Mouse (Mus musculus) heart, embryonic 12.5 days (tissue): ENCODE measurements around the gene Cep57l1. TPM values are rescaled to one million over a fixed set of nuclear protein-coding genes. Genes with fewer than 3 reads are reported as not detected.
A peak's percentile ranks its signal among the peaks of the same experiment; 100 is the strongest.

Experiments used
- ATAC-seq: fragments of 200-750 bp; cut with Nextera tagmentation; 2 replicates; pipeline ENCODE4 v1.8.0; 2017; ENCODE audit warnings: moderate TSS enrichment, moderate library complexity; ENCODE audit not compliant: insufficient number of reproducible peaks, low FRiP score
- H3K27ac ChIP-seq: fragments of 300-500 bp; sonication (generic); 2 replicates; pipeline ENCODE4 v1.5.1; 2016; ENCODE audit warnings: mild to moderate bottlenecking, moderate library complexity; ENCODE audit not compliant: poor library complexity, severe bottlenecking
- H3K27me3 ChIP-seq: fragments of 300-500 bp; sonication (generic); replicated peaks from 2 replicates; pipeline ENCODE4 v1.6.1; 2016; ENCODE audit warnings: mild to moderate bottlenecking, moderate library complexity
- H3K36me3 ChIP-seq: fragments of 300-500 bp; sonication (generic); 2 replicates; pipeline ENCODE4 v1.6.1; 2016; ENCODE audit warnings: mild to moderate bottlenecking, moderate library complexity
- H3K4me1 ChIP-seq: fragments of 300-500 bp; sonication (generic); replicated peaks from 2 replicates; pipeline ENCODE4 v1.6.1; 2016; ENCODE audit warnings: mild to moderate bottlenecking
- H3K4me2 ChIP-seq: fragments of 300-500 bp; sonication (generic); 2 replicates; pipeline ENCODE4 v1.6.1; 2016; ENCODE audit warnings: mild to moderate bottlenecking, moderate library complexity
- H3K4me3 ChIP-seq: fragments of 300-500 bp; sonication (generic); 2 replicates; pipeline ENCODE4 v1.5.1; 2016; ENCODE audit warnings: mild to moderate bottlenecking
- H3K9ac ChIP-seq: fragments of 300-500 bp; sonication (generic); 2 replicates; pipeline ENCODE4 v1.6.1; 2016; ENCODE audit warnings: mild to moderate bottlenecking, moderate library complexity
- H3K9me3 ChIP-seq: fragments of 300-500 bp; sonication (generic); replicated peaks from 2 replicates; pipeline ENCODE4 v1.6.1; 2016; ENCODE audit warnings: mild to moderate bottlenecking, moderate library complexity
- WGBS: fragments of 180-500 bp; shearing (Covaris S2); methylation state at CpG from one replicate; pipeline ENCODE4 v1.1.7; 2016; 5-methylcytosine and 5-hydroxymethylcytosine counted together
- polyA plus RNA-seq: library from polyadenylated mRNA; unstranded; fragments of >200 nt; fragmentation: Nextera tagmentation; extraction: Ambion mirVana; gene quantifications from 2 replicates; pipeline ENCODE4 v1.2.1, GENCODE M21; 2016

Cep57l1 gene
- polyA plus RNA-seq, 1 experiment from 2014 or later = 21.8 TPM

GRCm38 (mm10) chr10:41740221-41740620, 69.5 kb downstream of the Cep57l1 start:
- 64% methylated on average over 2 of the region's 2 CpGs for WGBS
- no peak for ATAC-seq
- H3K4me1 ChIP-seq = no peaks in the 10 kb centered on the region
- no peaks in the 10 kb centered on the region for H3K27me3 ChIP-seq
- no peak overlapping the region for H3K27ac ChIP-seq
- H3K9ac ChIP-seq = no peak overlapping the region
- peaks cover 36% of the 10 kb centered on the region for H3K36me3 ChIP-seq
- H3K4me3 ChIP-seq = no peak overlapping the region
- no peaks in the 10 kb centered on the region for H3K9me3 ChIP-seq
- H3K4me2 ChIP-seq = no peak overlapping the region

- H3K27ac ChIP-seq = no peak overlapping the region
Observed at GRCm38 (mm10) chr10:41737245-41737644, 72.4 kb downstream of the Cep57l1 start.

GRCm38 (mm10) chr10:41735398-41735797, 74.3 kb downstream of the Cep57l1 start:
- Histone ChIP-seq H3K27ac (no peak overlapping the region), H3K4me2 (no peak overlapping the region), H3K4me1 (no peaks in the 10 kb centered on the region), H3K27me3 (no peaks in the 10 kb centered on the region), H3K4me3 (no peak overlapping the region), H3K36me3 (peaks cover 39% of the 10 kb centered on the region), H3K9me3 (no peaks in the 10 kb centered on the region), H3K9ac (no peak overlapping the region)
- WGBS = 87% methylated on average over 6 of the region's 6 CpGs
- no peak for ATAC-seq

More at GRCm38 (mm10) chr10:41737245-41737644, 72.4 kb downstream of the Cep57l1 start:
- peak; percentile 42; the same call in 1 of the 2 replicates for ATAC-seq
- Histone ChIP-seq H3K4me1 (no peaks in the 10 kb centered on the region), H3K27me3 (no peaks in the 10 kb centered on the region), H3K9ac (no peak overlapping the region), H3K4me2 (no peak overlapping the region), H3K9me3 (no peaks in the 10 kb centered on the region), H3K4me3 (no peak overlapping the region), H3K36me3 (peaks cover 38% of the 10 kb centered on the region)
- 67% methylated on average over 16 of the region's 16 CpGs for WGBS

GRCm38 (mm10) chr10:41733214-41733613, 76.5 kb downstream of the Cep57l1 start:
- Histone ChIP-seq H3K4me3 (no peak overlapping the region), H3K4me2 (no peak overlapping the region), H3K9me3 (no peaks in the 10 kb centered on the region), H3K27ac (no peak overlapping the region), H3K36me3 (peaks cover 45% of the 10 kb centered on the region), H3K4me1 (no peaks in the 10 kb centered on the region), H3K9ac (no peak overlapping the region), H3K27me3 (no peaks in the 10 kb centered on the region)
- 93% methylated on average over 3 of the region's 3 CpGs for WGBS
- no peak for ATAC-seq

- Histone ChIP-seq H3K27ac (no peak overlapping the region), H3K4me3 (no peak overlapping the region), H3K4me2 (no peak overlapping the region), H3K9me3 (peaks cover 3% of the 10 kb centered on the region), H3K9ac (no peak overlapping the region), H3K27me3 (no peaks in the 10 kb centered on the region), H3K4me1 (no peaks in the 10 kb centered on the region), H3K36me3 (peaks cover 40% of the 10 kb centered on the region)
- WGBS = 87% methylated on average over 4 of the region's 4 CpGs
- no peak for ATAC-seq
Observed at GRCm38 (mm10) chr10:41731932-41732331, 77.7 kb downstream of the Cep57l1 start.

- Histone ChIP-seq H3K9me3 (peaks cover 3% of the 10 kb centered on the region), H3K4me3 (no peak overlapping the region), H3K9ac (no peak overlapping the region), H3K4me2 (no peak overlapping the region), H3K36me3 (peaks cover 37% of the 10 kb centered on the region), H3K4me1 (no peaks in the 10 kb centered on the region), H3K27me3 (no peaks in the 10 kb centered on the region), H3K27ac (no peak overlapping the region)
- WGBS = 80% methylated on average over 10 of the region's 10 CpGs
- ATAC-seq = no peak
Observed at GRCm38 (mm10) chr10:41730746-41731145, 78.9 kb downstream of the Cep57l1 start.

- WGBS = 88% methylated on average over 9 of the region's 9 CpGs
- no peak overlapping the region for H3K4me2 ChIP-seq
- no peak overlapping the region for H3K27ac ChIP-seq
- peaks cover 3% of the 10 kb centered on the region for H3K9me3 ChIP-seq
- no peaks in the 10 kb centered on the region for H3K4me1 ChIP-seq
- no peak for ATAC-seq
- no peaks in the 10 kb centered on the region for H3K27me3 ChIP-seq
- H3K4me3 ChIP-seq = no peak overlapping the region
- no peak overlapping the region for H3K9ac ChIP-seq
- peaks cover 37% of the 10 kb centered on the region for H3K36me3 ChIP-seq
Observed at GRCm38 (mm10) chr10:41726215-41726614, 83.5 kb downstream of the Cep57l1 start.

- H3K27ac ChIP-seq = no peak overlapping the region
- whole genome bisulfite sequencing = 81% methylated on average over 9 of the region's 9 CpGs
- H3K9ac ChIP-seq = no peak overlapping the region
- no peaks in the 10 kb centered on the region for H3K9me3 ChIP-seq
- H3K27me3 ChIP-seq = no peaks in the 10 kb centered on the region
- no peak overlapping the region for H3K4me2 ChIP-seq
- H3K4me3 ChIP-seq = no peak overlapping the region
- no peak for ATAC-seq
- H3K4me1 ChIP-seq = peaks cover 7% of the 10 kb centered on the region
- peaks cover 18% of the 10 kb centered on the region for H3K36me3 ChIP-seq
Observed at GRCm38 (mm10) chr10:41719587-41719986, 90.1 kb downstream of the Cep57l1 start.

- ATAC-seq = no peak
Observed at GRCm38 (mm10) chr10:41716029-41716897, 93.4 kb downstream of the Cep57l1 start, which contains the start of gene Ccdc162. Gene Ccdc162 (minus strand): TSS chr10:41716634.

GRCm38 (mm10) chr10:41715557-41715956, 94.1 kb downstream of the Cep57l1 start:
- 93% methylated on average over 14 of the region's 14 CpGs for WGBS
- Histone ChIP-seq H3K9me3 (no peaks in the 10 kb centered on the region), H3K4me2 (no peak overlapping the region)

More at GRCm38 (mm10) chr10:41716029-41716897, 93.4 kb downstream of the Cep57l1 start, which contains the start of gene Ccdc162:
- Histone ChIP-seq H3K4me2 (peak within 1 kb of the TSS; percentile 17; the same call in 1 of the 2 replicates), H3K27ac (no peak within 1 kb of the TSS), H3K27me3 (no peaks in the 10 kb centered on the region), H3K9ac (no peak within 1 kb of the TSS), H3K4me1 (peaks cover 7% of the 10 kb centered on the region), H3K9me3 (no peaks in the 10 kb centered on the region), H3K36me3 (peaks cover 10% of the 10 kb centered on the region), H3K4me3 (no peak within 1 kb of the TSS)
- WGBS = 65% methylated on average over 15 of the region's 15 CpGs

GRCm38 (mm10) chr10:41711467-41711866, 98.2 kb downstream of the Cep57l1 start:
- 76% methylated on average over 7 of the region's 7 CpGs for WGBS
- Histone ChIP-seq H3K27ac (no peak overlapping the region), H3K36me3 (no peaks in the 10 kb centered on the region; the same call in 1 of the 2 replicates), H3K4me1 (peaks cover 5% of the 10 kb centered on the region), H3K4me2 (no peak overlapping the region), H3K27me3 (no peaks in the 10 kb centered on the region), H3K9me3 (no peaks in the 10 kb centered on the region), H3K9ac (no peak overlapping the region), H3K4me3 (no peak overlapping the region)
- no peak for ATAC-seq

More at GRCm38 (mm10) chr10:41715557-41715956, 94.1 kb downstream of the Cep57l1 start:
- no peak for ATAC-seq
- Histone ChIP-seq H3K9ac (no peak overlapping the region), H3K4me1 (peaks cover 7% of the 10 kb centered on the region), H3K27ac (no peak overlapping the region), H3K4me3 (no peak overlapping the region), H3K36me3 (peaks cover 7% of the 10 kb centered on the region), H3K27me3 (no peaks in the 10 kb centered on the region)
